Mouse (Mus musculus) brain, embryonic 18.5 days (tissue): ENCODE measurements around the gene C2cd4c.

ENCODE experiments used
- DNase-seq: peaks from one replicate; pipeline ENCODE4 v3.0.0-alpha.2; 2012; ENCODE audit warnings: low read depth, low spot score

Gene C2cd4c

GRCm38 (mm10) chr10:79578891-79579290 lies 34.9 kb downstream of the C2cd4c start:
- DNase-seq: no peak

- no peak for DNase-seq
Observed at GRCm38 (mm10) chr10:79578276-79578675, 35.5 kb downstream of the C2cd4c start.

GRCm38 (mm10) chr10:79577376-79577775 lies 36.4 kb downstream of the C2cd4c start:
- no peak for DNase-seq

- no peak for DNase-seq
Observed at GRCm38 (mm10) chr10:79575754-79576153, 38.1 kb downstream of the C2cd4c start.

GRCm38 (mm10) chr10:79574796-79575195 lies 39.0 kb downstream of the C2cd4c start:
- no peak for DNase-seq

GRCm38 (mm10) chr10:79574350-79574749 lies 39.5 kb downstream of the C2cd4c start:
- no peak for DNase-seq

- DNase-seq: no peak
Observed at GRCm38 (mm10) chr10:79573611-79574010, 40.2 kb downstream of the C2cd4c start.

GRCm38 (mm10) chr10:79571314-79571713 lies 42.5 kb downstream of the C2cd4c start:
- no peak for DNase-seq

- no peak for DNase-seq
Observed at GRCm38 (mm10) chr10:79569921-79570320, 43.9 kb downstream of the C2cd4c start.

- no peak for DNase-seq
Observed at GRCm38 (mm10) chr10:79559716-79560115, 54.1 kb downstream of the C2cd4c start.

- DNase-seq: no peak
Observed at GRCm38 (mm10) chr10:79557496-79557895, 56.3 kb downstream of the C2cd4c start.

- DNase-seq: no peak
Observed at GRCm38 (mm10) chr10:79556951-79557350, 56.9 kb downstream of the C2cd4c start.
